Mouse (Mus musculus): ENCODE measurements around the gene Nosip. TPM values are rescaled to one million over a fixed set of nuclear protein-coding genes. Genes with fewer than 3 reads are reported as not detected.
"Not testable (repeated sequence)": the region's sequence is repeated elsewhere in the genome, so short reads cannot be mapped to it uniquely, and the experiment has no call there.

Gene Nosip
- polyA plus RNA-seq, 1 experiment from 2014 or later = 53.7 TPM

DNA sequence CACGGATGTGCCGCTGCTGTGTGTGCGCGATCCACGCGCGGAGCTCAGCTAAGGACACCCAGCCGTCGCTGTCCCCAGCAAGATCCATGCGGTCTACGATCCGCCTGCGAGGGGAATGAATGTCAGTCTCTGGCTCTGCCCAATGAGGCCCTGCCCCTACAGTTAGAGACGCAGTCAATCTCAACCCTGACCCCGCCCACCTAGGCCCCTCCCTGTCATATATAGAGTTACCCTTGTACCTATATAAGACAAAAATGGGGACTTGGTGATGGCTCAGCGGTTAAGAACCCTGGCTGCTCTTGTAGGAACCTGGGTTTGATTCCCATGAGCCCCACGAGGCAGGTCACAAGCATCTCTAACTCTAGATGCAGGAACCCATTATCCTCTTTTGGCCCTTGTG lies 26.4 kb downstream of the Nosip start:
- no peak overlapping the region for H3K4me2 ChIP-seq
- H3K36me3 ChIP-seq (replicated peaks) = peaks cover 34% of the 10 kb centered on the region
- H3K4me3 ChIP-seq (replicated peaks) = no peak overlapping the region
- no peaks in the 10 kb centered on the region for H3K9me3 ChIP-seq
- H3K27me3 ChIP-seq = no peaks in the 10 kb centered on the region
- no peak overlapping the region for H3K27ac ChIP-seq
- ATAC-seq (ENCODE audit: low FRiP score) = no peak
- WGBS = 92% methylated on average over 17 of the region's 17 CpGs
- no peak overlapping the region for H3K9ac ChIP-seq
- H3K4me1 ChIP-seq = peaks cover 13% of the 10 kb centered on the region; the same call in 1 of the 2 replicates

DNA sequence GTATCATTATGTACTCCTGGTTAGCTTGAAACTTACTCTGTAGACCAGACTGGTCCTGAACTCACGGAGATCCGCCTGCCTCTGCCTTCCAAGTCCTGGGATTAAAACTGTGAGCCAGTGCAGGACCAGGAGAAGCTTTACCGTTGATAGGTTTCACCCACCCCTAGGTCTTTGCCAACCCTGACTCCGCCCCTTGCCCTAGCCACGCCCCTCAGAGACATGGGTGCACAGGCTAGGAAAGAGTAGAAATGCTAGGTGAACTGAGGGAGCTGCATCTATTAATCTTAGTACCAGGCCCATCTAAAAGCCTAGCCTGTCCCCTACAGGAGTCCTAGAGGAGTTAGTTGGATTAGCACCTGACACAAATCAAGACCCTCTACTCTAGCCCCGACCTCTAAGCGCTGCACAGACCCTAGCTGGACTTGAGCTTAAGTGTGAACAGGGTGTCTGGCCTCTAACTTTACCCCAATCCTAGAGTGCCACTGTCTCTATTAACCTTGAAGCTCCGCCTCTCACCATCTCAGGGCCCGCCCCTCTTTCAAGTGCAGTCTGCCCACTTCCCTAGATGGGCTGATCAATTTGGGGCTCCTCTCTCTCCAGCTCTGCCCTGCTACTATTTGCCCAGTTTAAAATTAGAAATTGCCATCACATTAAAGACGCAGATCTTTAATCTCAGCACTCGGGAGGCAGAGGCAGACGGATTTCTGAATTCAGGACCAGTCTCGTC lies 28.2 kb downstream of the Nosip start:
- Histone ChIP-seq H3K9ac (0 out of 2 replicates have a peak overlapping the region, but pooled peaks have one; percentile 47), H3K27me3 (0 out of 2 replicates have a peak, but pooled peaks cover 6% of the 10 kb centered on the region), H3K4me1 (peaks cover 13% of the 10 kb centered on the region; the same call in 1 of the 2 replicates), H3K9me3 (no peaks in the 10 kb centered on the region), H3K36me3 (replicated peaks) (peaks cover 24% of the 10 kb centered on the region), H3K4me2 (peak overlapping the region; percentile 70; the same call in 1 of the 2 replicates), H3K27ac (no peak overlapping the region), H3K4me3 (replicated peaks) (no peak overlapping the region)
- ATAC-seq (ENCODE audit: low FRiP score) = no peak
- WGBS = 80% methylated on average over 13 of the region's 13 CpGs

DNA sequence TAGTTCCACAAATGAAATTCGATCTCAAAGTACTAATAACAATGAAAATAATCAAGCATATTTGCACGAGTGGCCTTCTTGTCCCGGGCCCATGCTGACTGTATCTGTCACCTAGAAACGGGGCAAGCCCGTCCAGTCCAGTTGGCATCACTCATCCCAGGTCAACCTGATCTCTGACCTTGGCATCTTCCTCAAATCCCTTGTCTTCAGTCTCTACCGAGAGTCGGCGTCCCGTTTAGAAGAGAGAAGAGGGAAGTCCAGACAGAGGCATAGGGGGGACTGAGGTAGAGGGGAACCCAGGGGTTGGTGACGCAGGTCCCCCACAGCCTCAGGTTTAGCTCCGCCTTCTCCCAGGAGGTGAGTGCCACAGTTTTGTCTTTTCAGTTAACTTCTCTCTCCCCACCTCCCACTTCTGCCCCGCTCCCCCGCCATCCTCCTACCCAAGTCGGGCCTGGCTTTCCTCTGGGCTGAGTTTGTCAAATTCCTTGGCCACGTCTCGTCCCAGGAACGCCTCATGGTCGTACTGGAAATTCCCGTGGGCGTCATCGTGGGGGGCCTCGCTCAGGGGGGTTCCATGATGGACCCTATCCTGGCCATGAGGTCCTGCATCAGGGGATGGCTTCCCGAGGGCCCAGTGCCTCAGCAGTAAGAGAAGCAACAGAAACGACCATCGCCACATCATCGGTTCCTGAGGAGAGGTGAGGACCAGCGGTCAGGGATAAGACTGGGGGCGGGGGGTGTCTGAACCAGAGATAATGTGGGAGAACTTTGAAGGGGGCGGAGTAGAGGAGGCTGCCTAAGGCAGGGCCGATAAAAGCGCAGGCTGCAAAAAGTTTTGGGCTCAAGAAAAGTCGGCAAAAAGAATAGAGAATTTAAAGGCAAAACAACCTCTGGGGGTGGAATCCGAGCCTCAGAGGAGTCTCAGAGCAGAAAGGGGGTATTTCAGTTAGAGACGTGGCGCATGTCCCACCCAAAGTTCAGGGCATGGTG lies 29.1 kb downstream of the Nosip start:
- H3K4me2 ChIP-seq = peak overlapping the region; percentile 70
- peaks cover 19% of the 10 kb centered on the region for H3K36me3 ChIP-seq (replicated peaks)
- H3K9me3 ChIP-seq = no peaks in the 10 kb centered on the region
- peak; percentile 18 for ATAC-seq (ENCODE audit: low FRiP score)
- 10% methylated on average over 34 of the region's 35 CpGs for WGBS
- H3K4me3 ChIP-seq (replicated peaks) = peak overlapping the region; percentile 48
- H3K4me1 ChIP-seq = peaks cover 13% of the 10 kb centered on the region; the same call in 1 of the 2 replicates
- 0 out of 2 replicates have a peak, but pooled peaks cover 6% of the 10 kb centered on the region for H3K27me3 ChIP-seq
- H3K9ac ChIP-seq = peak overlapping the region; percentile 47
- H3K27ac ChIP-seq = no peak overlapping the region

DNA sequence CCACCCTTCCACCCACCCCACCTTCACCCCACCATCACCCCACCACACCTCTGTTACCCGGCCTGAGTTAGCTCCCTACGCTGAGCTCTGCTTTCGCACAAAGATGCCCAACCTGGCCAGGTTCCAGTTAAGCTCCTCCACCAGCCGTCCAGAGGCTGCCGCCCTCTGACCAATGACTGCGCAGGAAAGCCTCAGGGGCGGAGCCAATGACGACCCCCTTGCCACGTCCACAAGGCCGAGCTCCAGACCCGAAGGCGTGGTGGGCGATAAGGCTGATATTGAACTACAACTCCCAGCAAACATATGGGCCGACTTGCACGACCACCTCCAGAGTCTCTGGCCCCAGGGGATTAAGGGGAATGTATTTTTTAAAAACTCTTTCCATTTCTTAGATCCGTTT lies 29.8 kb downstream of the Nosip start, which contains the start of gene Rcn3:
Gene Rcn3 (minus strand): TSS at position 174 of the 400 bp plus-strand sequence.
- Histone ChIP-seq H3K27ac (peak within 1 kb of the TSS; percentile 42; the same call in 1 of the 2 replicates), H3K36me3 (replicated peaks) (peaks cover 11% of the 10 kb centered on the region), H3K27me3 (0 out of 2 replicates have a peak, but pooled peaks cover 6% of the 10 kb centered on the region), H3K9me3 (no peaks in the 10 kb centered on the region), H3K4me3 (replicated peaks) (peak within 1 kb of the TSS; percentile 48), H3K4me2 (peak within 1 kb of the TSS; percentile 70), H3K9ac (peak within 1 kb of the TSS; percentile 47), H3K4me1 (peaks cover 13% of the 10 kb centered on the region; the same call in 1 of the 2 replicates)
- ATAC-seq (ENCODE audit: low FRiP score) = peak; percentile 94
- WGBS = under 1% methylated on average over 16 of the region's 16 CpGs

DNA sequence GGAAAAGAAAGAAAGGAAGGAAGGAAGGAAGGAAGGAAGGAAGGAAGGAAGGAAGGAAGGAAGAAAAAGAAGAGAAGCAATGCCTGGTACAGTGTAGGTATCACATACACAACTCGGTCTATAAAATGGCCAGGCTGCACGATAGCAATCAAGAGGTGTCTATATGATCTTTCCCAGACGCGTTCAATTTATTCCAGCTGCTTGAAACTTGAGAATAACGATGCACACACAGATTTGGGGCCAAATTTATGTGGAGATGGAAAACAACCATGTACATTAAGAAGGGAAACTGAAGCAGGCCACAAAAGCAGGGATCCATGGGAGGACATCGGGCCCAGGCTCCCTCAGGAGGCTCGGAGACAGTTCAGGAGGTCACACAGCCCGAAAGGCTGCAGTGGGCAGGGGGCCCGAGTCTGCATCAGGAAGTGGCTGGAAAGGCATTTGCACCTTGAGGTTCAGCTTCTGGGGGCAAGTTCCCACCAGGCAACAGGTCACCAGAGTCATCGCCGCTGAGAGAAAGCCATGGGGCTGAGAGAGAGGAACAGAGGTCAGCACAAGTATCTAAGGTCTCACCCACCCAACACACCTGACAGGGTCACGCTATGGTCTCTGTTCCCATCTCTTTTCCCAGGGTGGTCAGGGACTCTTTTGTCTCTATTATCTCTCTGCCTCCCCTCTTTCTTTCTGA lies 30.7 kb downstream of the Nosip start:
- Histone ChIP-seq H3K36me3 (replicated peaks) (peaks cover 6% of the 10 kb centered on the region), H3K4me2 (no peak overlapping the region), H3K9me3 (no peaks in the 10 kb centered on the region), H3K27ac (peak overlapping the region; percentile 42; the same call in 1 of the 2 replicates), H3K9ac (no peak overlapping the region), H3K4me3 (replicated peaks) (no peak overlapping the region), H3K27me3 (0 out of 2 replicates have a peak, but pooled peaks cover 6% of the 10 kb centered on the region), H3K4me1 (peaks cover 13% of the 10 kb centered on the region; the same call in 1 of the 2 replicates)
- 67% methylated on average over 12 of the region's 12 CpGs for WGBS
- no peak for ATAC-seq (ENCODE audit: low FRiP score)

DNA sequence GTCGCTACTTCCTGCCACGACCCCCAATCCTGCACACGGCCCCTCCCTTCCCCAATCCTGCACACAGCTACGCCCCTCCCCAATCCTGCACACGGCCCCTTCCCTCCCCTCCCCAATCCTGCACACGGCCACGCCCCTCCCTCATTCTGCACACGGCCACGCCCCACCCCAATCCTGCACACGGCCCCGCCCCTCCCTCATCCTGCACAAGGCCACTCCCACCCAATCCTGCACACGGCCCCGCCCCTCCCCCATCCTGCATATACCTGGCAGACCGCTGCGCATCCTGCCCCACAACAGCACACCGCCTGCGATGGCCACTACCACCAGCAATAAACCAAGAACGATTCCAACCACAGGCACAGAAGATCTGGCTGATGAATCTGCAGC lies 31.3 kb downstream of the Nosip start:
- Histone ChIP-seq H3K36me3 (replicated peaks) (peaks cover 1% of the 10 kb centered on the region), H3K9ac (no peak overlapping the region), H3K27me3 (0 out of 2 replicates have a peak, but pooled peaks cover 6% of the 10 kb centered on the region), H3K9me3 (no peaks in the 10 kb centered on the region), H3K4me3 (replicated peaks) (no peak overlapping the region), H3K27ac (no peak overlapping the region), H3K4me2 (no peak overlapping the region), H3K4me1 (peaks cover 13% of the 10 kb centered on the region; the same call in 1 of the 2 replicates)
- WGBS = 27% methylated on average over 18 of the region's 18 CpGs
- no peak for ATAC-seq (ENCODE audit: low FRiP score)

DNA sequence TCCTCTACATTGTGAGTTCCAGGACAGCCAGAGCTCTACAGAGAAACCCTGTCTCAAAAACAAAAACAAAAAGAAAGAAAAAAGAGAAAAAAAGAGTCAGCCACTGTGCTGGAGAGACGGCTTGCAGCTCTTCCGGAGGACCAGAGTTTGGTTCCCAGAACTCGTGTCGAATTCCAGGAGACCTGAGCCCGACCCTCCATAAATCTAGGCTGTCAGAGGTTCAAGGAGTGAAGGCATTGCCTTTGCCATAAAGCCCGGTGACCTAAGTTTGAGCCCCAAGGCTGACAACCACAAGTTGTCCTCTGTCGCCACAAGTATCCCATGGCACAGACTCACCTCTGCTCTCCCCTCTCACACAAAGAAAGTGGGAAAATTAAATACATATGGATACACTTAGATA lies 31.9 kb downstream of the Nosip start:
- 75% methylated on average over 7 of the region's 7 CpGs for WGBS
- Histone ChIP-seq H3K4me1 (peaks cover 13% of the 10 kb centered on the region; the same call in 1 of the 2 replicates), H3K4me2 (no peak overlapping the region), H3K27me3 (0 out of 2 replicates have a peak, but pooled peaks cover 6% of the 10 kb centered on the region), H3K9me3 (no peaks in the 10 kb centered on the region), H3K9ac (no peak overlapping the region), H3K27ac (no peak overlapping the region), H3K4me3 (replicated peaks) (no peak overlapping the region), H3K36me3 (replicated peaks) (no peaks in the 10 kb centered on the region)
- ATAC-seq (ENCODE audit: low FRiP score) = no peak

DNA sequence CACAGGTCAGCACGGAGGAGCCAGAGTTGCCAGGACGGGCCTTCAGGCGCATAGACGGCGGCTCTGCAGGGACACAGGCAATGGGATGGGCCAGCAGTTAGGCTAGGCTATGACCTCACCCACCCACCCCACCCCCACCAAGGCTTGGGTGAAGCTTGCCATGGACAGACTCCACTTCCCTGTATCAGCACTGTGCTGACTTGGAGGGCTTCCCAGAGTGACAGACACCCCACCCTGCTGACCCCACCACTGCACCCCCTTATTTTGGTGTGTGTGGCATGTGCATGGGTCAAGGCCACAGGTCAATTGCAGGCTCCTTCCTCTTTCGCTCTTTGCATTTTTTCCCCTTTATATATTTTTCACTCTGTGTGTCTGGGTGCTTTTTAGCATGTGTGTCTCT lies 33.1 kb downstream of the Nosip start:
- Histone ChIP-seq H3K27ac (no peak overlapping the region), H3K4me1 (peaks cover 13% of the 10 kb centered on the region; the same call in 1 of the 2 replicates), H3K27me3 (0 out of 2 replicates have a peak, but pooled peaks cover 6% of the 10 kb centered on the region), H3K9ac (no peak overlapping the region), H3K9me3 (no peaks in the 10 kb centered on the region), H3K36me3 (replicated peaks) (no peaks in the 10 kb centered on the region), H3K4me3 (replicated peaks) (no peak overlapping the region), H3K4me2 (no peak overlapping the region)
- no peak for ATAC-seq (ENCODE audit: low FRiP score)
- 86% methylated on average over 6 of the region's 6 CpGs for WGBS

DNA sequence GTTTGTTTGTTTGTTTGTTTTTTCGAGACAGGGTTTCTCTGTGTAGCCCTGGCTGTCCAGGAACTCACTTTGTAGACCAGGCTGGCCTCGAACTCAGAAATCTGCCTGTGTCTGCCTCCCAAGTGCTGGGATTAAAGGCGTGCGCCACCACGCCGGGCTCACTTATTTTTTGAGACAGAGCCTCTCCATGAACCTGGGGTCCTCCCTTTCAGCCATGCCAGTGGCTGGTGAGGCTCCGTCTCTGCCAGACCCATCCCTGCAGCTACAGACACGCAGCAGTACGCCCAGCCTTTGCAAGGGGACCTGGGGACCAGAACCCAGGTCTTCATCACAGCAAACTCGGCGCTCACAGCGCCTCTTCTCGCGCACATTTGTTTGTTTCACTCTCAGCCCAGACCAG lies 33.7 kb downstream of the Nosip start:
- H3K4me3 ChIP-seq (replicated peaks); H3K27me3 ChIP-seq; H3K9ac ChIP-seq; ATAC-seq (ENCODE audit: low FRiP score); H3K9me3 ChIP-seq; H3K4me2 ChIP-seq; H3K27ac ChIP-seq; H3K36me3 ChIP-seq (replicated peaks): not testable (repeated sequence)
- 89% methylated on average over 14 of the region's 14 CpGs for WGBS
- peaks cover 11% of the 10 kb centered on the region; the same call in 1 of the 2 replicates for H3K4me1 ChIP-seq

DNA sequence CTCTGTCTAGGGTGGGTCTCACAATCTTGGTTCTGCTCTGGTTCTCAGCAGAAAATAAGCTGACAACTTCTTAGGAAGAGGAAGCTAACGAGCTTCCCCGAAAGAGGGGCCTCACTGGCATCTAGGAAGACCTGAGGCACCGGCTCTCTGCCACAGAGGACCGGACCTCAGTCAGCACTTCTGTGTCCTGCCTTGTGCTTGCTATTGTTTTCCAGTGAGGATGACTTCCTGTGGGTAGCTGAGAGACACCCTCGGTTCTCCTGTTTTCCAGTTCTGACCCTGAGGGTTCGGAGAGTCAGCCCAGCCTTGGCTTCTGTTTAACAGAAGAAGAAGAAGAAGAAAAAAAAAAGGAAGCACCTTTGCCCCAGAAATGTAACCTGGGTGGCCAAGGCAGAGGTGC lies 35.2 kb downstream of the Nosip start:
- WGBS = 58% methylated on average over 6 of the region's 6 CpGs

DNA sequence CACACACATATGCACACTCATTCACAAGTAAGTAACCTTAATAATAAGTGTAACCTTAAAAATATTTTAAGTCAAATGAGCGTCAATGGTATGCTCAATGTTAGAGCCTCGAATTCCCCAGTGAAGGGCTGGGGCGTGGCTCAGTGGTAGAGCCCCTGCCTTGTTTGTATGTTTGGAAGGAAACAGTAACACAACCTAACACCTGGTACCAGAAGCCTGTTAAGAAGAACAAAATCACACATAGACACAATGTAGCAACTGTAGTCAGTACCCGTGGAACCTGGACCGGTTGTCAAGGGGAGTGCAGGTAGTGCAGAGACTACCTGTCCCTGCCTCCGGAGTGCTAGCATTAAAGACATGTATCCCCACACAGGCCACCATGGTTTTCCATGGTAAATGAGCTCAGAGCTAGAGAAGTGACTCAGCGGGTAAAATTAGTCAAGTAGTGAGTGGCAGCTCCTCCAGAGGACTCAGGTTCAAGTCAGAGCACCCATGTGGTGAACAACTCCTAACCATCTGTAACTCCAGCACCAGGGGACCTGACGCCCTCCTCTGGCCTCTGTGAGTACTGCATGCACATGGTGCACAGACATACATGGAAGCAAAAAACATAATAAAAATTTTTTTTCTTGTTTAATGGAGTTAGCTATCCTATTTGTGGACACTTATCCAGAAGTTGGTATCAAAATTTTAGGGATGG lies 36.5 kb downstream of the Nosip start:
- Histone ChIP-seq H3K9me3 (no peaks in the 10 kb centered on the region), H3K4me3 (replicated peaks) (no peak overlapping the region), H3K27ac (no peak overlapping the region), H3K4me2 (no peak overlapping the region), H3K27me3 (0 out of 2 replicates have a peak, but pooled peaks cover 6% of the 10 kb centered on the region), H3K4me1 (no peaks in the 10 kb centered on the region), H3K9ac (no peak overlapping the region), H3K36me3 (replicated peaks) (no peaks in the 10 kb centered on the region)
- WGBS = 90% methylated on average over 8 of the region's 8 CpGs
- no peak for ATAC-seq (ENCODE audit: low FRiP score)

More for the DNA sequence above, 35.2 kb downstream of the Nosip start:
- H3K4me1 ChIP-seq = no peaks in the 10 kb centered on the region
- no peak overlapping the region for H3K27ac ChIP-seq
- no peaks in the 10 kb centered on the region for H3K9me3 ChIP-seq
- H3K4me2 ChIP-seq = no peak overlapping the region
- no peak overlapping the region for H3K9ac ChIP-seq
- H3K36me3 ChIP-seq (replicated peaks) = no peaks in the 10 kb centered on the region
- no peak for ATAC-seq (ENCODE audit: low FRiP score)
- H3K4me3 ChIP-seq (replicated peaks) = no peak overlapping the region
- 0 out of 2 replicates have a peak, but pooled peaks cover 6% of the 10 kb centered on the region for H3K27me3 ChIP-seq

All from forebrain, embryonic 12.5 days (tissue).